In the genomic region with DNA sequence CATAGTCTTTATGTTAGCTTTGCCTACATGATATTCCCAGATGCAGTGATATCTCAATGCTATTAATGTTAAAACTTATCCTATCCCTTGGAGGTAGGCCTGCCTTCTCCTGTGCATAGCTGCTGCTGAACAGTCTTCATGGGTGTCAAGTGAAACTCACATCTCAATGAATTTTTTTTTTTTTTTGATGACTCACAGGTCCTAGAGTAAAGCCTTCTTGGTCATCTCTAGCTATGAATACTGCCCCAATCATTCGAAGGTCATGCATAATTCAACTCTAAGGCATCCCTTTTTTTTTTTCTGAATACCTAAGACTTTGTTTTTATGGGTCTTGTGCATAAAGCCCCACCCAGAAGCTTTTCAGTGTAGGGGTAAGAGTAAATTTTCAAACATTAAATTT, we compare ENCODE assay signal across 20 mouse cellular contexts.
DNase-seq lines count a peak whose midpoint lies in the region; ATAC-seq and TF ChIP-seq lines count a peak whose summit lies in the region.
"Had no signal": no experiment of that assay in that cellular context is flagged by ENCODE, and none has a peak within 500 bp of the region (broad histone marks: within the 10 kb centered on the region; RNA-seq: fewer than 3 reads in every experiment).

No protein-coding gene starts in this region.

- peaks cover 17 to 66% of the 10 kb centered on the region in 2 experiments for H3K36me3 ChIP-seq in CH12.LX (replicated peaks in 1 of 2; ENCODE audit: control insufficient read depth in 1 of 2, insufficient read depth in 1 of 2, low read length in 1 of 2)
- H3K36me3 ChIP-seq: G1E had no signal

- no peak for TF ChIP-seq CTCF in CH12.LX (conservative IDR thresholded peaks at IDR 0.05 in 1 of 2, IDR thresholded peaks at IDR 0.05 in 1 of 2; ENCODE audit: low read depth in 2 of 2, low read length in 2 of 2)
- no peak for TF ChIP-seq CTCF in Patski (IDR thresholded peaks at IDR 0.05)

- peaks cover 3% of the 10 kb centered on the region for H3K79me2 ChIP-seq in CH12.LX (replicated peaks; ENCODE audit: control insufficient read depth, extremely low read depth, insufficient read depth, poor library complexity, severe bottlenecking)

- no peaks in the 10 kb centered on the region for H3K9me3 ChIP-seq in CH12.LX (replicated peaks; ENCODE audit: low read length)

- dilution Hi-C loops in CH12.LX (cut with MboI; ENCODE audit: extremely low pct_ligation_motif_present, extremely low pct_unique_long_range_greater_than_20kb, low sequenced_read_pairs) = no loop called here

- no peak for TF ChIP-seq RAD21 in CH12.LX (IDR thresholded peaks at IDR 0.05; ENCODE audit: low read depth, low read length)

- H3K4me2 ChIP-seq in CH12.LX (ENCODE audit: insufficient read depth, low read depth, poor library complexity, severe bottlenecking) = no peak overlapping the region

- no peak overlapping the region for H3K4me3 ChIP-seq in CH12.LX (replicated peaks in 1 of 3; ENCODE audit: low read depth in 2 of 3, low read length in 2 of 3, poor library complexity in 1 of 3)

- no peak overlapping the region for H3K27ac ChIP-seq in CH12.LX (ENCODE audit: insufficient read depth, low read depth)

- in situ Hi-C loops in CH12.LX (cut with MboI; ENCODE audit: low pct_ligation_motif_present, low pct_unique_long_range_greater_than_20kb, low sequenced_read_pairs) (loop anchor here (10.0 kb wide), 1 partner anchor 183 kb away; the partner anchor contains the start of gene Camk2d), Patski (cut with MboI; ENCODE audit: low pct_unique_long_range_greater_than_20kb) (loop anchor here (10.0 kb wide), 2 partner anchors 373 to 923 kb away; no protein-coding TSS in a partner anchor)

- H3K9ac ChIP-seq in CH12.LX (ENCODE audit: insufficient read depth, low read depth) = no peak overlapping the region

- TF ChIP-seq POLR2A in CH12.LX (IDR thresholded peaks at IDR 0.05; ENCODE audit: low read depth, low read length) = no peak

- H3K27me3 ChIP-seq in CH12.LX (replicated peaks) (no peaks in the 10 kb centered on the region), Patski (no peaks in the 10 kb centered on the region)

- peak; percentile 67 for ATAC-seq in Patski
- ATAC-seq: activated CD4-positive, CD25-positive, alpha-beta regulatory T cell, adult 4 months; CD4-positive, CD25-positive, alpha-beta regulatory T cell, adult 4 months had no signal

- peaks cover 0 to 3% of the 10 kb centered on the region in 2 experiments; a peak in 1 of 4 replicates for H3K4me1 ChIP-seq in CH12.LX (ENCODE audit: control insufficient read depth in 1 of 2, insufficient read depth in 2 of 2)

- POLR2A ChIA-PET in Patski (lab: Charles Lee) = interaction anchor here (1.0 kb wide), 1 partner anchor 33 kb away, joined by 3 read pairs; no protein-coding TSS in a partner anchor

- DNase-seq in 3T3-L1 (ENCODE audit: low read depth, low spot score) = peak; percentile 50
- DNase-seq in CH12.LX (ENCODE audit: extremely low read depth) = no peak
- no peak for DNase-seq in Patski (ENCODE audit: low read depth, low spot score)
- no peak for DNase-seq in layer of hippocampus, adult 18-20 months (ENCODE audit: low spot score in 2 of 2)
- no peak for DNase-seq in cerebellum, postnatal 10 days
- DNase-seq in gastrocnemius, postnatal 4 days (ENCODE audit: low spot score in 2 of 2) = no peak
- DNase-seq: adrenal gland, postnatal 10 days; adrenal gland, postnatal 14 days; adrenal gland, postnatal 25 days; adrenal gland, postnatal 36 days; B cell, adult 2 months; cerebellum, adult 11 months; cerebellum, adult 11-12 months; cerebellum, adult 18-20 months; cerebellum, adult 2 months; cerebellum, adult 8-10 months; cerebellum, adult 9-10 months had no signal

- CTCF ChIA-PET in Patski (lab: Charles Lee) = interaction anchor here (0.8 to 1.4 kb wide), 6 partner anchors 9 to 83 kb away, joined by 3 to 4 read pairs (median 3); no protein-coding TSS in a partner anchor

- TF ChIP-seq EP300 in CH12.LX (IDR thresholded peaks at IDR 0.05; ENCODE audit: low read length) = no peak

TF ChIP-seq in CH12.LX, 34 proteins besides CTCF, POLR2A, EP300 and RAD21:
- TF ChIP-seq ZNF384 (IDR thresholded peaks at IDR 0.05; ENCODE audit: low read depth, low read length) (peak; percentile 36; the same call in 1 of the 2 replicates), IRF4 (IDR thresholded peaks at IDR 0.05; ENCODE audit: low read depth, low read length) (no peak)
